Mouse (Mus musculus): Measurements from ENCODE around the gene Tlx3. TPM values are rescaled to one million over a fixed set of nuclear protein-coding genes. Genes with fewer than 3 reads are reported as not detected.

The Tlx3 gene
- polyA plus RNA-seq, 1 experiment from 2014 or later: not detected

DNA sequence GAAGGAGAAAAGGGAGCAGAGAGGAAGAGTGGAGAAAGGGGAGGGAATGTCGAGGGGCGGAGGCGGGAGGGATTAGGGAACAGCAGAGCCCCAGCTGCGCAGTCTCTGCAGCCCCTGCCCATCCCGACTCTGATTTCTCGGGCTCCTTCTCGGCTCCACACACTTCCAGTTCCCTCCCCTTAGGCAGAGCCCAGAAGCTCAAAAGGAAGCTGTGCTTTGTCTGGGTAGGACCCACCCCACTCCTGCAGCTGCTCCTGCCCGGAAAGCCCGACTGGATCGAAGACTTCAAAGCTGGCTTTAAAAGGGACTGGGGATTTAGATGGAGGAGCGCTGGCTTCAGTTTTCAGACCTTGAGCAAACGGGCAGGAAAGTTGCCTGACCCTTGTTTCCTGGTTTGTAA, 9.7 kb downstream of the Tlx3 start:
- H3K4me1 ChIP-seq (replicated peaks; ENCODE audit: insufficient read depth, low read length): no peaks in the 10 kb centered on the region
- no peaks in the 10 kb centered on the region; the same call in 1 of the 2 replicates for H3K9me3 ChIP-seq (replicated peaks; ENCODE audit: low read length)
- DNase-seq (ENCODE audit: low spot score): no peak
- no peaks in the 10 kb centered on the region for H3K36me3 ChIP-seq (ENCODE audit: insufficient read depth, low read length)
- WGBS: 2% methylated on average over 12 of the region's 12 CpGs
- no peak for ATAC-seq (replicated peaks; ENCODE audit: low FRiP score, low read depth)
- peaks cover 51% of the 10 kb centered on the region for H3K27me3 ChIP-seq (ENCODE audit: insufficient read depth, low read length)
- H3K27ac ChIP-seq: no peak overlapping the region
- H3K9ac ChIP-seq (ENCODE audit: low read depth, low read length): no peak overlapping the region
- no peak for TF ChIP-seq CTCF (IDR thresholded peaks at IDR 0.05; ENCODE audit: low read depth)
- H3K4me2 ChIP-seq (ENCODE audit: low read length): 0 out of 2 replicates have a peak overlapping the region, but pooled peaks have one; percentile 11
- no peak overlapping the region for H3K4me3 ChIP-seq (replicated peaks; ENCODE audit: low read depth, low read length)

DNA sequence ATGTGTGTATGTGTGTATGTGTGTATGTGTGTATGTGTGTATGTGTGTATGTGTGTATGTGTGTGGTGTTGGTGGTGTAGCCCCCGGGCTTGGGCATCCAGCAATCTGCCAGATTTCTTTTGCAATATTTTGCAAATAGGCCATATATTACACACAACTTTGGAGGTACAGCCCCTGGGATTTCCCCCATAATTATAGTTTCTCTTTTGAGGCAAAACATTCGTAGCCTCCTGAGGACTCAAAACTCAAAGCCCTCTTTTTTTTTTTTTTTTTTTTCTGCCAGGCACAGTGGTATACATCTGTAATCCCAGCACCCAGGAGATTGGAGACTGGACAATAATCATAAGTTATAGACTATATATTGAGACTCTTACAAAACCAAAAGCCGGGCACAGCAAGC, 21.6 kb downstream of the Tlx3 start:
- Histone ChIP-seq H3K4me2 (ENCODE audit: low read length) (no peak overlapping the region), H3K9ac (ENCODE audit: low read depth, low read length) (no peak overlapping the region), H3K36me3 (ENCODE audit: insufficient read depth, low read length) (no peaks in the 10 kb centered on the region), H3K4me1 (replicated peaks; ENCODE audit: insufficient read depth, low read length) (no peaks in the 10 kb centered on the region), H3K4me3 (replicated peaks; ENCODE audit: low read depth, low read length) (no peak overlapping the region), H3K27me3 (ENCODE audit: insufficient read depth, low read length) (peaks cover 9% of the 10 kb centered on the region; the same call in 1 of the 2 replicates), H3K9me3 (replicated peaks; ENCODE audit: low read length) (no peaks in the 10 kb centered on the region), H3K27ac (no peak overlapping the region)
- DNase-seq (ENCODE audit: low spot score) (no peak), ATAC-seq (replicated peaks; ENCODE audit: low FRiP score, low read depth) (no peak)
- WGBS: 88% methylated on average over 3 of the region's 3 CpGs
- no peak for TF ChIP-seq CTCF (IDR thresholded peaks at IDR 0.05; ENCODE audit: low read depth)

DNA sequence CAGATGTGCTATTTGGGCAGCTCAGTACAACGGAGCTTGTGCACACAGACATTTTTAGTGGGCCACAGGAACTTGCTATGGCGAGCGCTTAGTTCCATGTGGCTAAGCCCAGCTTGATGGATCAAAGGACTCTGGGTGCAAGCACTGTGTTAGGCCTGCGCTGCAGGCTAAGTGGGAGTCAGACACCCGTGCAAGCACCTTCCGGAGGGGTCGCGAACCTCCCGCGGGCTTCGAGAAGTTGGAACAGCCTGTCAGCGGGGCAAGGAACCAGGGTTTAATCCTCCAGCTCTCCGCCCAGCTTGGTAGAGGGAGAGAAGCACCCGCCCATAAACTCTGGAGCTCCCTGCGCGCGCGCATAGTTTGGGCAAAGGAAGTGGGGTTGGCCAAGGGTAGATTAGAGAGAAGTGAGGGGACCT, 22.7 kb downstream of the Tlx3 start:
- H3K4me3 ChIP-seq (replicated peaks; ENCODE audit: low read depth, low read length): no peak overlapping the region; the same call in 1 of the 2 replicates
- H3K27ac ChIP-seq: no peak overlapping the region
- 3% methylated on average over 18 of the region's 18 CpGs for WGBS
- peaks cover 9% of the 10 kb centered on the region; the same call in 1 of the 2 replicates for H3K27me3 ChIP-seq (ENCODE audit: insufficient read depth, low read length)
- ATAC-seq (replicated peaks; ENCODE audit: low FRiP score, low read depth) (no peak; the same call in 1 of the 2 replicates), DNase-seq (ENCODE audit: low spot score) (peak; percentile 51)
- no peaks in the 10 kb centered on the region for H3K9me3 ChIP-seq (replicated peaks; ENCODE audit: low read length)
- no peaks in the 10 kb centered on the region for H3K4me1 ChIP-seq (replicated peaks; ENCODE audit: insufficient read depth, low read length)
- no peak overlapping the region for H3K9ac ChIP-seq (ENCODE audit: low read depth, low read length)
- peak overlapping the region; percentile 47 for H3K4me2 ChIP-seq (ENCODE audit: low read length)
- no peak for TF ChIP-seq CTCF (IDR thresholded peaks at IDR 0.05; ENCODE audit: low read depth)
- no peaks in the 10 kb centered on the region for H3K36me3 ChIP-seq (ENCODE audit: insufficient read depth, low read length)

DNA sequence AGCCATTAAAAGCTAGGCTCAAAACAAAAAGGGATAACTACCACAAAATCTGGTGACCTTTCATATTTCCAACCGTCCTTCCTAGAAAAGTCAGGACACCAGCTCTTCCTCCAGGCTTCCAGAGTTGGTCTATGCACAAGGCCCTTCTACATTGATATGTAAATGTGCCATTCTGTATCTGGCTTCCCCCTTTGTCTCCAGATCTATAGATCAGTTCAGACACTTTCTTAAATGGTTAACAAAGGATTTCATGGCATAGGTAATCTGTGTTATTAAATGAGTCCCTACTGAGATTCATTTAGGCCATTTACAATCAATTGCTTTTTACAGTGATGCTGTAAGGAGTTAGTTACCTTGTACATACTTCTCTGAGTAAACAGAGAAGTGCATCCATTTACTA, 23.6 kb downstream of the Tlx3 start:
- Histone ChIP-seq H3K4me1 (replicated peaks; ENCODE audit: insufficient read depth, low read length) (no peaks in the 10 kb centered on the region), H3K27ac (no peak overlapping the region), H3K27me3 (ENCODE audit: insufficient read depth, low read length) (peaks cover 9% of the 10 kb centered on the region; the same call in 1 of the 2 replicates), H3K36me3 (ENCODE audit: insufficient read depth, low read length) (no peaks in the 10 kb centered on the region), H3K9ac (ENCODE audit: low read depth, low read length) (no peak overlapping the region), H3K4me3 (replicated peaks; ENCODE audit: low read depth, low read length) (no peak overlapping the region), H3K4me2 (ENCODE audit: low read length) (no peak overlapping the region), H3K9me3 (replicated peaks; ENCODE audit: low read length) (no peaks in the 10 kb centered on the region)
- no peak for DNase-seq (ENCODE audit: low spot score)
- 76% methylated on average over 1 of the region's 1 CpGs for WGBS
- TF ChIP-seq CTCF (IDR thresholded peaks at IDR 0.05; ENCODE audit: low read depth): no peak
- ATAC-seq (replicated peaks; ENCODE audit: low FRiP score, low read depth): no peak

DNA sequence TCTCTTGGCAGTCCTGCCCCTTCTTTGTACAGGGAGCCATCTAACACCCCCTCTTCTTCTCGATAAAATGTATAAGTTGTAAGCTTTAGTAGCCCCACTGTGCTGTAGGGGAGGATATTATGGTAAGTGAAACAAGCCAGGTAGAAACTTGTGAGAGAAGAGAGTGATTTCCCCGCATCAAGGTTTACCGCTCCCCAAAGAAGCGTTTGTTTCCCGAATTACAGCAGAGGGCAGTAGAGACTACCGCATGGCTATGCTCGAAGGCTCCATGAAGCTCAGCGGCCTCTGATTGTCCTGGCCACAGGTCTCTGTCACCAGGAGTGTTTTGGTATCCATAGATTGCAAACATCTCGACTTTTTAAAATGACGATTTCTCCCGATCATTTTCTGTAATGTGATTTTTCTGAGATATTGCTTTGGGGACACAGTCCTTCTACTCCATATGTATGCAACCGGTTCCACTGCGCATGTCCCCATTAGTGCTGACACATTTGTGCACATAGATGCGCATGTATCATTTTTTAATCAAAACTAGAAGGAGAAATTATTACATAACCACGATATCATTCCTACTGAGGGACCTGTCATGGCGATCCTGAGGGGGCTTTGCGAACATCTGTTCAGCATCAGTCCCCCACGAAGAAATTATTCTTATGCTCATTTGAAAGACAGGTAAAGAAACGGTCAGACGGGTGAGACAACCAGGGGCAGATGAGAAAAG, 26.7 kb downstream of the Tlx3 start:
- no peak overlapping the region for H3K4me3 ChIP-seq (replicated peaks; ENCODE audit: low read depth, low read length)
- peak; percentile 91 for TF ChIP-seq CTCF (IDR thresholded peaks at IDR 0.05; ENCODE audit: low read depth)
- H3K4me1 ChIP-seq (replicated peaks; ENCODE audit: insufficient read depth, low read length): no peaks in the 10 kb centered on the region
- no peak overlapping the region for H3K27ac ChIP-seq
- DNase-seq (ENCODE audit: low spot score) (peak; percentile 89), ATAC-seq (replicated peaks; ENCODE audit: low FRiP score, low read depth) (0 out of 2 replicates have a peak, but pooled peaks have one; percentile 36)
- no peaks in the 10 kb centered on the region for H3K9me3 ChIP-seq (replicated peaks; ENCODE audit: low read length)
- H3K4me2 ChIP-seq (ENCODE audit: low read length): no peak overlapping the region
- 34% methylated on average over 20 of the region's 20 CpGs for WGBS
- no peak overlapping the region for H3K9ac ChIP-seq (ENCODE audit: low read depth, low read length)
- peaks cover 9% of the 10 kb centered on the region; the same call in 1 of the 2 replicates for H3K27me3 ChIP-seq (ENCODE audit: insufficient read depth, low read length)
- no peaks in the 10 kb centered on the region for H3K36me3 ChIP-seq (ENCODE audit: insufficient read depth, low read length)

DNA sequence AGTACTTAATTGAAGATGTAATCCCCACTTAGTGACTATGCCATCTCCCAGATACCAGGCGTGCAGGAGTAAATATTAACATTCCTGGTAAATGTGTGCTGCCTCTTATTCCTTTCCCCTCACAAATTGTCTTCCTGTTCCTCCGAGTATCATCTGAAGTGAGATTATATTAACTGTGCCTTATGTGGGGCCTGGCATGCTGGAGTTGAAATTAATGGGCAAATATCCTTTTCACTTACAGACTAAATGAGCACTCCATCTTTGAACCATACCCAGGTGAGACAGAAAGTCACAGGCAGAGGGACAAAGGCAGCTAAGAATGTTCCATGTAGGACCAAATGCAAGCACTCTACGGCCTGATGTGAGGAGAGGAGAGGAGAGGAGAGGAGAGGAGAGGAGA, 27.6 kb downstream of the Tlx3 start:
- H3K36me3 ChIP-seq (ENCODE audit: insufficient read depth, low read length): no peaks in the 10 kb centered on the region
- H3K27ac ChIP-seq: no peak overlapping the region
- no peak overlapping the region for H3K4me2 ChIP-seq (ENCODE audit: low read length)
- peaks cover 9% of the 10 kb centered on the region; the same call in 1 of the 2 replicates for H3K27me3 ChIP-seq (ENCODE audit: insufficient read depth, low read length)
- no peak for DNase-seq (ENCODE audit: low spot score)
- 71% methylated on average over 3 of the region's 3 CpGs for WGBS
- TF ChIP-seq CTCF (IDR thresholded peaks at IDR 0.05; ENCODE audit: low read depth): no peak
- no peaks in the 10 kb centered on the region for H3K4me1 ChIP-seq (replicated peaks; ENCODE audit: insufficient read depth, low read length)
- H3K4me3 ChIP-seq (replicated peaks; ENCODE audit: low read depth, low read length): no peak overlapping the region
- H3K9me3 ChIP-seq (replicated peaks; ENCODE audit: low read length): no peaks in the 10 kb centered on the region
- ATAC-seq (replicated peaks; ENCODE audit: low FRiP score, low read depth): no peak
- H3K9ac ChIP-seq (ENCODE audit: low read depth, low read length): no peak overlapping the region
